Mouse (Mus musculus) heart, adult 2 months (tissue): ENCODE data around the gene Olfr1424. TPM values are rescaled to one million over a fixed set of nuclear protein-coding genes. Genes with fewer than 3 reads are reported as not detected.

ENCODE experiments used
- DNase-seq, 2 experiments: peaks; one replicate each; pipeline ENCODE4 v3.0.0; 2021
- H3K27ac ChIP-seq: fragments of 200-600 bp; 2 replicates; pipeline ENCODE4 v1.8.1; 2022
- H3K27me3 ChIP-seq: fragments of 200-500 bp; 2 replicates; pipeline ENCODE4 v1.6.1; 2012; ENCODE audit warnings: mild to moderate bottlenecking, low read length, inconsistent platforms, mixed read lengths; ENCODE audit not compliant: control insufficient read depth, insufficient read depth
- H3K36me3 ChIP-seq: fragments of 200-500 bp; 2 replicates; pipeline ENCODE4 v1.6.1; 2012; ENCODE audit warnings: low read length, inconsistent platforms; ENCODE audit not compliant: control insufficient read depth, insufficient read depth
- H3K4me1 ChIP-seq: fragments of 200-500 bp; 2 replicates; pipeline ENCODE4 v1.6.1; 2011; ENCODE audit warnings: low read length; ENCODE audit not compliant: control insufficient read depth, insufficient read depth
- H3K4me3 ChIP-seq: fragments of 200-600 bp; 2 replicates; pipeline ENCODE4 v1.8.1; 2022
- H3K79me2 ChIP-seq: fragments of 200-500 bp; replicated peaks from 2 replicates; pipeline ENCODE4 v1.6.1; 2012; ENCODE audit warnings: mild to moderate bottlenecking, inconsistent platforms, low read length, moderate library complexity, mixed read lengths; ENCODE audit not compliant: control insufficient read depth, insufficient read depth
- H3K9ac ChIP-seq: fragments of 200-500 bp; 2 replicates; pipeline ENCODE4 v1.6.1; 2012; ENCODE audit warnings: low read depth, mild to moderate bottlenecking, control low read depth, inconsistent platforms, low read length, mixed read lengths
- CTCF ChIP-seq: fragments of 200-600 bp; IDR thresholded peaks from 2 replicates; pipeline ENCODE4 v1.8.1; 2022; ENCODE audit warnings: antibody characterized with exemption, mild to moderate bottlenecking, moderate library complexity
- EP300 ChIP-seq: fragments of 200-500 bp; IDR thresholded peaks from 2 replicates; pipeline ENCODE4 v1.6.1; 2011; ENCODE audit warnings: low read depth, low read length, control low read depth; ENCODE audit not compliant: insufficient read depth
- POLR2A ChIP-seq: fragments of 200-500 bp; IDR thresholded peaks from 2 replicates; pipeline ENCODE4 v1.6.1; 2011; ENCODE audit warnings: mild to moderate bottlenecking, low read depth, low read length, control low read depth; ENCODE audit not compliant: insufficient read depth
- WGBS: fragments of 180-500 bp; shearing (Covaris S2); methylation state at CpG from one replicate; pipeline ENCODE4 v1.1.7; 2018; 5-methylcytosine and 5-hydroxymethylcytosine counted together
- intact Hi-C: fragments of 180-260 bp; cut with DNase I; formaldehyde crosslinking; loops from one replicate; pipeline ENCODE4 v1.15.1; 2025
- polyA plus RNA-seq: library from polyadenylated mRNA; depleted of rRNA; stranded (reverse); fragments of >200 nt; gene quantifications from 2 replicates; pipeline ENCODE4 v1.2.3, GENCODE M21; 2012; rRNA removed
- total RNA-seq, 2 experiments: library from RNA; stranded (reverse); gene quantifications; 2 replicates each; pipeline ENCODE4 v1.2.3; 2021

Olfr1424 gene
- total and polyA plus RNA-seq, 3 experiments: not detected

- peak overlapping the region; percentile 78 for H3K4me3 ChIP-seq
- under 1% methylated on average over 26 of the region's 26 CpGs for WGBS
- H3K27me3 ChIP-seq: no peaks in the 10 kb centered on the region
- peak overlapping the region; percentile 69 for H3K27ac ChIP-seq
- no peaks in the 10 kb centered on the region for H3K79me2 ChIP-seq
- DNase-seq: peak; percentile 76 to 79
- intact Hi-C loops: loop anchor here (2.0 to 10.0 kb wide), 4 partner anchors 98 to 1829 kb away; partner anchors contain the start of genes Fads1, Lpxn, Patl1 and Zfp91
- peak overlapping the region; percentile 57 for H3K9ac ChIP-seq
- TF ChIP-seq POLR2A: no peak
- no peak for TF ChIP-seq CTCF
- H3K4me1 ChIP-seq: 0 out of 2 replicates have a peak, but pooled peaks cover 1% of the 10 kb centered on the region
- H3K36me3 ChIP-seq: no peaks in the 10 kb centered on the region
Measured at GRCm38 (mm10) chr19:12010916-12011559, 51.4 kb downstream of the Olfr1424 start.

DNA sequence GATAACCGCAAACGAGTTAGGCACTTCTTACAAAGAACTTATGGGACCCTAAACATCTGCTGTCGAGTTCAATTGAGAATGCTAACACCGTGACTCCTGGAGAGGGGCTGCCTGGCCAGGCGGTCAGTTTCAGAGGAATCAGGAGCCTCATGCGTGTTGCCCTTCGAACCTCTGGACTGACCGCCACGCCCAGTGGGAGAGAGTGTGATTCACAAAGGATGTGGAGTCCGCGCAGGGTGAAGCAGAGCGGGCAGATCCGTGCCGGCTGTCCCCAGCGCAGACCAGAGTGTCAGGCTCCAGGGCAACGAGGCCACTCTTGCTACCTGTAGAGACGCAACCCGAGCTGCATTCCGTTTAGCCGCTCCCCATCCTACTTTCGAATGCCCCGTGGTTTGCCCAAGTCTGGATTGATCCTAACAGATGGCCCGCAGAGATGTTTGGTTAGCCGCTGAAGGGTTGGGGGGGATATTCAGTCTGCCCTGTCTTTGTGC is 52.2 kb downstream of the Olfr1424 start:
- no peaks in the 10 kb centered on the region for H3K36me3 ChIP-seq
- intact Hi-C loops: loop anchor here (2.0 to 10.0 kb wide), 4 partner anchors 98 to 1828 kb away; partner anchors contain the start of genes Fads1, Lpxn, Patl1 and Zfp91
- H3K27ac ChIP-seq: peak overlapping the region; percentile 69
- peak; percentile 75 to 77 for DNase-seq
- H3K27me3 ChIP-seq: no peaks in the 10 kb centered on the region
- peak overlapping the region; percentile 78 for H3K4me3 ChIP-seq
- H3K4me1 ChIP-seq: 0 out of 2 replicates have a peak, but pooled peaks cover 1% of the 10 kb centered on the region
- H3K79me2 ChIP-seq: no peaks in the 10 kb centered on the region
- H3K9ac ChIP-seq: peak overlapping the region; percentile 62
- TF ChIP-seq POLR2A: 0 out of 2 replicates have a peak, but pooled peaks have one; percentile 39
- no peak for TF ChIP-seq CTCF
- WGBS: 0% methylated on average over 24 of the region's 24 CpGs

GRCm38 (mm10) chr19:12009501-12010280 is 52.8 kb downstream of the Olfr1424 start:
- DNase-seq: peak; percentile 82 to 83
- peaks cover 1% of the 10 kb centered on the region; the same call in 1 of the 2 replicates for H3K36me3 ChIP-seq

More at GRCm38 (mm10) chr19:12009501-12010280, 52.8 kb downstream of the Olfr1424 start:
- H3K9ac ChIP-seq: peak overlapping the region; percentile 62
- peaks cover 3% of the 10 kb centered on the region for H3K4me1 ChIP-seq
- H3K27me3 ChIP-seq: no peaks in the 10 kb centered on the region
- intact Hi-C loops: loop anchor here (2.0 to 10.0 kb wide), 6 partner anchors 97 to 1827 kb away; partner anchors contain the start of genes Cpsf7, Fads1, Lpxn and Patl1
- peak overlapping the region; percentile 69 for H3K27ac ChIP-seq
- no peak for TF ChIP-seq EP300
- H3K79me2 ChIP-seq: no peaks in the 10 kb centered on the region
- 3% methylated on average over 24 of the region's 24 CpGs for WGBS
- peak overlapping the region; percentile 78 for H3K4me3 ChIP-seq

Other genes with a start within 250 kb of the Olfr1424 start
- 1 to 10 TPM; 3.6 to 3.9 TPM for gene Stx3, start 243.3 kb downstream of the Olfr1424 start, total RNA-seq
- gene Stx3, start 243.3 kb downstream of the Olfr1424 start, polyA plus RNA-seq: 3.9 and 6.1 TPM in 2 replicates
- gene Olfr1417, start 223.5 kb downstream of the Olfr1424 start, total RNA-seq: not detected
- not detected in 2 replicates for gene Olfr1417, start 223.5 kb downstream of the Olfr1424 start, polyA plus RNA-seq
- not detected for gene Olfr1418, start 201.6 kb downstream of the Olfr1424 start, total RNA-seq
- not detected in 2 replicates for gene Olfr1418, start 201.6 kb downstream of the Olfr1424 start, polyA plus RNA-seq
- gene Olfr1419, start 187.6 kb downstream of the Olfr1424 start, total RNA-seq: not detected
- not detected in 2 replicates for gene Olfr1419, start 187.6 kb downstream of the Olfr1424 start, polyA plus RNA-seq
- gene Olfr1420, start 176.1 kb downstream of the Olfr1424 start, total RNA-seq: not detected
- gene Olfr1420, start 176.1 kb downstream of the Olfr1424 start, polyA plus RNA-seq: not detected in 2 replicates
- gene Patl1, start 150.3 kb downstream of the Olfr1424 start, total RNA-seq: 10 to 100 TPM; 28.6 to 32.7 TPM
- 19.3 and 23.2 TPM in 2 replicates for gene Patl1, start 150.3 kb downstream of the Olfr1424 start, polyA plus RNA-seq
- 10 to 100 TPM; 81.7 to 95.1 TPM for gene Osbp, start 96.7 kb downstream of the Olfr1424 start, total RNA-seq
- gene Osbp, start 96.7 kb downstream of the Olfr1424 start, polyA plus RNA-seq: 33.8 and 57.2 TPM in 2 replicates
- not detected for gene Olfr1423, start 21.4 kb downstream of the Olfr1424 start, total RNA-seq
- gene Olfr1423, start 21.4 kb downstream of the Olfr1424 start, polyA plus RNA-seq: not detected in 2 replicates
- not detected for gene Olfr1425, start 15.0 kb upstream of the Olfr1424 start, total RNA-seq
- not detected in 2 replicates for gene Olfr1425, start 15.0 kb upstream of the Olfr1424 start, polyA plus RNA-seq
- not detected for gene Olfr1426, start 29.3 kb upstream of the Olfr1424 start, total RNA-seq
- not detected in 2 replicates for gene Olfr1426, start 29.3 kb upstream of the Olfr1424 start, polyA plus RNA-seq
- not detected for gene Olfr1427, start 40.7 kb upstream of the Olfr1424 start, total RNA-seq
- gene Olfr1427, start 40.7 kb upstream of the Olfr1424 start, polyA plus RNA-seq: not detected in 2 replicates
- not detected for gene Olfr1428, start 53.2 kb upstream of the Olfr1424 start, total RNA-seq
- not detected in 2 replicates for gene Olfr1428, start 53.2 kb upstream of the Olfr1424 start, polyA plus RNA-seq
- not detected for gene Olfr76, start 60.5 kb upstream of the Olfr1424 start, total RNA-seq
- not detected in 2 replicates for gene Olfr76, start 60.5 kb upstream of the Olfr1424 start, polyA plus RNA-seq
- gene Olfr1555-ps1, start 107.4 kb upstream of the Olfr1424 start, total RNA-seq: not detected
- not detected in 2 replicates for gene Olfr1555-ps1, start 107.4 kb upstream of the Olfr1424 start, polyA plus RNA-seq
- not detected for gene Olfr1431, start 138.0 kb upstream of the Olfr1424 start, total RNA-seq
- not detected in 2 replicates for gene Olfr1431, start 138.0 kb upstream of the Olfr1424 start, polyA plus RNA-seq
- gene Olfr1432, start 169.9 kb upstream of the Olfr1424 start, total RNA-seq: not detected
- gene Olfr1432, start 169.9 kb upstream of the Olfr1424 start, polyA plus RNA-seq: not detected in 2 replicates
- not detected for gene Olfr262, start 179.0 kb upstream of the Olfr1424 start, total RNA-seq
- gene Olfr262, start 179.0 kb upstream of the Olfr1424 start, polyA plus RNA-seq: not detected in 2 replicates
- gene Olfr235, start 198.3 kb upstream of the Olfr1424 start, total RNA-seq: not detected
- not detected in 2 replicates for gene Olfr235, start 198.3 kb upstream of the Olfr1424 start, polyA plus RNA-seq
- gene Olfr1434, start 217.2 kb upstream of the Olfr1424 start, total RNA-seq: not detected
- not detected in 2 replicates for gene Olfr1434, start 217.2 kb upstream of the Olfr1424 start, polyA plus RNA-seq
- gene Olfr1436, start 236.4 kb upstream of the Olfr1424 start, total RNA-seq: not detected
- gene Olfr1436, start 236.4 kb upstream of the Olfr1424 start, polyA plus RNA-seq: not detected in 2 replicates